Mouse (Mus musculus): Measurements from ENCODE around the gene Prkab1.
A peak's percentile ranks its signal among the peaks of the same experiment; 100 is the strongest.

Prkab1 gene

GRCm38 (mm10) chr5:116017391-116017790 lies 6.9 kb downstream of the Prkab1 start:
- no peak for DNase-seq

- no peak for DNase-seq
These were observed 7.8 kb downstream of the Prkab1 start for GRCm38 (mm10) chr5:116016542-116016941.

DNA sequence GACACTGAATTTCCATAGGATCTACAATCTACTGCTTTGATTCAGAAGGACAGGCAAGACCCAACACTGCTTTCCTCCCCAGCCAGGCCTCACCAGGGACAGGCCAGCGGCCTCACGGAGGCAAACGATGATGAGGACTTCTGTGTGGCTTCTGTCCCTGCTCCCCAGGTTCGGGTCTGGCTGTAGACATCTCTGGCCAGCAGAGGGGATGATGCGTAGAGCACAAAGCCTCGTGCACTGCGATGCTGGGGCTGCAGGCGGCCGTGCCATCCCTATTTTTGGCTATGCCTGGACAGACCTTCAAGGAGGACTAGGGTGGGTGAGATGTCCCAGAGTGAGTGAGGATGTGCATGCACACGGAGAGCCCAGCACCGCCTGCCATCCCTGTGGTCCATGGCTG lies 10.1 kb downstream of the Prkab1 start:
- no peak for DNase-seq

DNA sequence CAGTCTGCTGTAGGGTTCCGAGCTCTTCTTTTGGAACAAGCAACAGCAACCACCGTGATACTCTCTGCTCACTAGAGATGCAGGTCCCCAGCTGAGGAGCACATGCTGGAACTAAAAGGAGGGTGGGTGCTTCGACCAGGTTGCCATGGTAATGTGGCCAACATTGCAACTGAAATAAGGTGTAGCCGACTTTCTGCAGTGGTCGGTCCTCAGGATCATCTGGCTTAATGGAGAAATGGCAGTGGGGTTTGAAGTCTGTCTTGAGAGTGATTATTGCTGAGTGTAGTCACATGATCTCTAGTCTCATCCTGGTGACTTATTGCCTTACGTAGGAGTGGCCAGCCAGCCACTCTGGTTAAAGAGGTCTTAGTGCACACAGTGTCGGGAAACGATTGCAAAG lies 10.5 kb downstream of the Prkab1 start:
- no peak for DNase-seq

DNA sequence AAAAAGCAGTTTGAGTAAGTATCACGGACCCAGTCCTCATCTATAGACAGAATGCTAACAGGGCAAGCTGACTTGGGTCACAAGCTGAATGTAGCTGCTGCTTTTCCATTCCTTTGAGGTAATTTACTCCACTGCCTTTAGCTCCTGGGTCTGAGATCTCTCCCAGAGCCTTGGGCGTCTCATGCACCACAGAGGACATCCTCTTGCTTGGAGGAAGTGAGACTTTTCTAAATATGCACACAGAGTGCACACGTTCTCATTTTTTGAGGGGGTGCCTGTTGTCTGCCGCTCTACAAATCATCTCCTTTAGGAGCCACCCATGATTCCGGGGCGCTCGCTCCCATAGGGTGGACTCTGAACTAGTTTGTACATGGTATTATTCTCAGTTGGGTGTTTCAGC lies 11.8 kb downstream of the Prkab1 start:
- DNase-seq = no peak

DNA sequence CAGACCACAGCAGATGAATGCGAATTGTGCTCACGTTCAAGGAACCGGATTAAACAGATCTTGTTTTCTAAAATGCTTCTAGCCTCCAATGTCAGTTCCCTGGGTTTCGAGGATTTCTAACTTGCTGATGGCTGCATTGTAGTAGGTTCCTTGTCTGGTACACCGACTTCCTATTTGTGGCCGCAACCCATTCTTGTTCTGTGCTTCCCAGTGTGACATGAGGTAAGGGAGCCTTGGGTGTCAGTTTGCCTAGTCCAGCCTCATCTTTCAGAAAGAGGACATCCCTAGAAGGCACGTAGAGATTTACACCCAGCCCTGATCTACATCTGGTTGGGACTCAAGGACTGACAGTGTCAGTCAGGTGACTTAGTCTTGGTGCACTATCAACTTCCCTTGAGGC lies 12.6 kb downstream of the Prkab1 start:
- DNase-seq = no peak

DNA sequence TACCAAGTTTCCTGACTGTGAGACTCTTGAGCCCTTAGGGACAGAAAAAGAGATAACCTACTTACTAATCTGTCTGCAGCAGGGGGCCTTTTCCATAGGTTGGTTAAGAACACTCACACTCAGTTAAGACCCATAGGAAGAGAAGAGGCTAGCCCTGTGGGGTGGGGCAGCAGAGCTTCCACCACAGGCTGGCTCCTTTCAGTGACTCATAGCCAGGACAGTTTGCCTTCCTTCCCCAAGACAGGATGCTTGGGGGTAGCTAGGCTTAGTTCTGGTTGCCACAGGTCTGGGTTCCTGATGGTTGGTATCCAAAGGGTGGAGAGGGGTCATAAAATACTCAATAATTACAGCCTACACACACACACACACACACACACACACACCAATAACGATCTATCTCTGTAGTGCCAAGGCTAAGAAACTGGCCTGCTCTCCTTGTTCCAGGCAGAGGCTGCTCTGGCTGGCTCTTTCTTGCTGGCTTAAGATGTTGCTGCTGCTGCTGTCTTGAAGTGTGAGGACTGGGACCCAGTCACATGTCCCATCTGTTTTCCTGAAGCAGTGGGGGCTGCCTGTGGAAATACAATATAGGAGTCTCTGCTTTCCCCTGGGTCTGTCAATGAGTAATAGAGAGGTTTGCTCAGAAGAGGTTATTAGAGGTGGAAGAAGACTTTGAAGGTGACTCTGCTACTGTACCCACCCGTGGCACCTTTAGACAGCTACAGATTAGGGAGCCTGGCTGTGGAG lies 14.3 kb downstream of the Prkab1 start:
- peak in 1 of 2 experiments; percentile 54 for DNase-seq

DNA sequence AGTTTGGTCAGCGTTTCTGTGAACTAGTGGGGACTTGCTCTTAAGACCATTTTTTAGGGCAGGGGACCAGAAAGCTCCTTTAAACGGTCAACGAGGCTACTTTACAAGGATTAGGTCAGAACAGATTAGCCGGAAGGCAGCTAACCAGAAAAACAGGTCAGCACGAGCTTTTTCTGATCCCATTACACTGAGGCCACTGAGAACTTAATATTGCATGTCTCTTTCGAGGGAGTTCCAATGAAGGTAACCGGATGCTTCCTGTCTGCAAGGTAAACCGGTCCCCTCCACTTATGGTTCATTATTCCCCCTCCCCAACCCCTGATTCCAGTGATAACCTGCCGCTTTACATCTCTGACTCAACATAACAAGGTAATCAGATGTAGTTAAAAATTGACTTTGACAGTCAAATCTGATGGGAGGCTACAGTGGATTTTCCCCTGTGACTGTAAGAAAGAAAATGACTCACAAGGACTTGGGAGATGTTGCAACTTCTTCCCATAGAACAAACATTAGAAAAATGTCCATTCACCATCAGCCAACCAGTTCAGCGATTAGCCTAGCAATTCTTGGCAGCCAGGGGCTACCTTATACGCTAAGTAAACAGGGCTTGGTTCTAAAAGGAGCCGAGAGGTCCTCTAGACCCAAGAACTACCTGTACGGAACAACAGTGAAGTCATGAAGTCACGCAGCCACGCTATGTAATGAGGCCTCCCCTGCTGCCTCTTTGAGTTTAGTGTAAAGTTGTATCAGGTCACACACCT lies 15.0 kb downstream of the Prkab1 start:
- peak in 1 of 2 experiments; percentile 39 for DNase-seq

GRCm38 (mm10) chr5:116007723-116008122 lies 16.6 kb downstream of the Prkab1 start:
- peak in 1 of 2 experiments; percentile 54 for DNase-seq

- DNase-seq = peak; percentile 51 to 70
These were observed 17.8 kb downstream of the Prkab1 start for GRCm38 (mm10) chr5:116006324-116007099.

- DNase-seq = peak in 1 of 2 experiments; percentile 33
These were observed 20.0 kb downstream of the Prkab1 start for GRCm38 (mm10) chr5:116004271-116004670.

GRCm38 (mm10) chr5:116003825-116004224 lies 20.5 kb downstream of the Prkab1 start:
- peak; percentile 39 to 52 for DNase-seq

GRCm38 (mm10) chr5:116003154-116003553 lies 21.2 kb downstream of the Prkab1 start:
- DNase-seq = peak in 1 of 2 experiments; percentile 34

DNA sequence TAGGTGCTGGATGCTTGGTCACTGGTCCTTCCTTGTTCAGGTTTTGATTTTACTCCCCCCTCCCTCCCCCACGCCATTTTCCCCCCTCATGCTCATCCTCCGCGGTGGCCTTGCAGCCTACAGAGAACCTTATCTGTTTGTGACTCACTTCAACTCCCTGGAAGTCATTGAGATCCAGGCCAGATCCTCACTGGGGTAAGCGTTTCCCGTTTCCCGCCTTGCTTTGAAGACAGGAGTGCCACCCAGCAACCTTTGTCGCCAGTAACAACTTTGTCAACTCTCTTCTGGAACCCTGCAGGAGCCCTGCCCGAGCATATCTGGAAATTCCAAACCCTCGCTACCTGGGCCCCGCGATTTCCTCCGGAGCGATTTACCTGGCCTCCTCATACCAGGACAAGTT lies 26.9 kb downstream of the Prkab1 start:
- DNase-seq = no peak

GRCm38 (mm10) chr5:115994101-115994500 lies 30.2 kb downstream of the Prkab1 start:
- DNase-seq = no peak

DNA sequence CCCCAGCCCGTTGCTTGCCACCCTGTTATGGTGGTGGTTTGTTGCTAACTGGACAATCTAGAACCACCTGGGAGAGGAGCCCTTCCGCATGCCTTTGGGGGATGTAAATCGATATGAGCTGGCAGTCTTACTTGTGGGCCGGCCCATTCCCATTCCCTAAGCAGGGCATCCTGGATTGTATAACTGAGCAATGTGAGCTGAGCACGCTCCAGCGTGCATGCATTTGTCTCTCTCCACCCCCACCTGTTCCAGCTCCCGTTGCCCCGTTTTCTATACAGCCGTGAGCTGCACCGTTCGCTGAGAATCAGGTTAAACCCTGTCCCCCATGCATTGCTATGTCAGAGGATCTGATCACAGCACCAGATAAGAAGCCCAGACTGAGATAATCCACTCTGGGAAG lies 32.6 kb downstream of the Prkab1 start:
- no peak for DNase-seq

DNA sequence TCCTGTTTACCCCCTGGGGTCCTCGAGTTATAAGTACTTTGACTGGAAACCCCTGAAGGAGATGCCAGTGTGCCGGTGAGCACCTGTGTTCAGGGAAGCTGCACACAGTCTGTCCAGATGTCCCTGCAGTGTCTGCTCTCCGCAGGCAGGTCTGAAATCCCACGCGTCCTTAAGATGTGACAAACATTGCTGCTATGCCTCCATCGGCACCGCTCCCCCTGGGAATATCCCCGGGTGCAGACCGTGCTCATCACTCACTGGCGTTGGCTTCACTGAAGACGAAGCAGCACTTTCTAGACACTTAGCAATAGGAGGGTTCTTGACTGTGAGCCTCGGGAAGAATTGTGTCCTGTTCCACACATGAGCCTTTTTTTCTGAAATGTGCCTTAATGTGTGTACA lies 37.0 kb downstream of the Prkab1 start:
- no peak for DNase-seq

- DNase-seq = no peak
These were observed 39.2 kb downstream of the Prkab1 start for GRCm38 (mm10) chr5:115985101-115985500.

DNA sequence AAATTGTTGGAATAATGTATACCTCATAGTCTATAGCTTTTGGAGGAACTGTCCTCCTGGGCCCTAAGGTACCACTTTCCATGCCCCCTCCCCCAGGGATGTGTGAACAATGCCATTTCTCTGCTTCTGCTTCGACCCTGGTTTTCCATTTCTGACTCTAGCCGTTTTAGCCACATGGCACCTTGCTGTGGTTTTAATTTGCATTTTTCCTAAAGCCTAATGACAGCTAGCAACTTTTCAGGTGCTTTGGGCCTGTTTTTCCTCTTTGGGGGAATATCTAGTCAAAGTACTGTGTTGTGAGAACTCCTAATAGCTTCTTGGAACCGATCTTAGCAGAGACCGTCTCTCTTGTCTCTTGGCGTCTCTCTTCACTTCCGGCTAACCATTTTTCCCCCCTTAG lies 39.9 kb downstream of the Prkab1 start:
- DNase-seq = no peak

DNA sequence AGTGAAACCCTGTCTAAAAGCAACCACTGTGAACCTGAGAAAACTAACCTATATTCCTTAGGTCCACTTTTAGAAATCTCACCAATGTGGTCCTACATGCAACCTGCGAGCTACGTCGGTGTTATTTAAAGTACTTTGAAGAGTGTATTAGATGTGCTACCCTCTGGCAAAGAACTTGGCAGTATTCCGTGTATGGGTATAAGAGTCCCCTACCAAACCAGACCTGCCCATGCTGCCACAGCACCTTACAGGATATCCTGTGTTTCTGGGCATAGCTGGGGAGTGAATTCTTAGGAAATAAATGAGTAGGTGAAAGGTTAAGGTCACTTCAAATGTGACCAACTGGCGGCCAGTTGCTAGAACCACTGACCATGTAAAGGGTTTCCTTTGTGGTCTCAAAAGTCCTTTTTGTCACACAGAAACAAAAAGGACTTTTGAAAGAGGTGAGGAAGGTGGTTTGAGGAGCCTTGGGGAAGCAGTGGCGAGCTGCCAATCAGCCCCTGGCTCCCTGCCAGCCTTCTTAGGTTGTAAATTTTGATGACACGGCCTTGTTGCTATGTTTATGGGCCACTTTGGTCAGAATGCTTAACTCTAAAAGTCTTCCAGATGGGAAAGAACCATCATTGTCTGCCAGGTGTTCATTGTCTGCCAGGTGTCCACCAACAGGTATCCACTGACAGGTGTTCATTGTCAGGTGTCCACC lies 41.5 kb downstream of the Prkab1 start:
- peak; percentile 84 to 92 for DNase-seq

DNA sequence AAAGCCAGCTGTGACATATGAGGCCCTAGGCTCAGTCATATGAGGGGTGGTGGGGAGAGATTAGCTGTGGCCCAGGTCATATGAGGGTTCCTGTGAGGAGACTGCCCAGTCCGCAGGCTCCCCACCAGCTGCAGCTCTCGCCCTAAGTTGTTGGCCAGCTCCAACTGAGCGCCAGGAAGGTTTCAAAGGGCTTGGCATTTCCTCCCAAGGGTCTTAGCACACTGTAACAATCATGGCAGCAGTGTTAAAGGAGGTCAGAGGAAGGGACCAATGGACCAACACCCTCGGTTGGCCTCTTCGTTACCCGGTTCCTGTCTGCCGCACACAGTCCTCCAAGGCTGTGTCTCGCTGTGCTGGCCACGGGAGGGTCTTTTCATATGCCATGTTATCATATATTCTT lies 43.8 kb downstream of the Prkab1 start:
- DNase-seq = peak; percentile 19 to 62

GRCm38 (mm10) chr5:115979134-115979696 lies 45.1 kb downstream of the Prkab1 start:
- DNase-seq = peak in 1 of 2 experiments; percentile 46
